Mouse (Mus musculus): Measurements from ENCODE around the gene Zfp777. TPM values are rescaled to one million over a fixed set of nuclear protein-coding genes. Genes with fewer than 3 reads are reported as not detected.

Gene Zfp777
- total RNA-seq, 2 experiments from 2014 or later: 14.4 to 16.3 TPM

GRCm38 (mm10) chr6:48047450-48048351 is 1.0 kb downstream of the Zfp777 start:
- DNase-seq: peak in 1 of 2 experiments; percentile 28
- intact Hi-C loops (cut with DNase I): loop anchor here (5.0 kb wide), 1 partner anchor 125 kb away; the partner anchor contains the start of gene Zfp212

- intact Hi-C loops (cut with DNase I): loop anchor here (5.0 kb wide), 1 partner anchor 125 kb away; the partner anchor contains the start of gene Zfp212
These were observed 1.6 kb downstream of the Zfp777 start for GRCm38 (mm10) chr6:48047114-48047449.

GRCm38 (mm10) chr6:48032661-48033060 is 16.1 kb downstream of the Zfp777 start:
- intact Hi-C loops (cut with DNase I): no loop called here
- no peak for DNase-seq

More at GRCm38 (mm10) chr6:48047114-48047449, 1.6 kb downstream of the Zfp777 start:
- DNase-seq: no peak

GRCm38 (mm10) chr6:48025905-48026660 is 22.6 kb downstream of the Zfp777 start:
- DNase-seq: no peak
- intact Hi-C loops (cut with DNase I): no loop called here

- DNase-seq: no peak
- intact Hi-C loops (cut with DNase I): no loop called here
These were observed 23.7 kb downstream of the Zfp777 start for GRCm38 (mm10) chr6:48024994-48025345.

GRCm38 (mm10) chr6:48024330-48024993 is 24.2 kb downstream of the Zfp777 start:
- intact Hi-C loops (cut with DNase I): no loop called here
- DNase-seq: no peak

GRCm38 (mm10) chr6:48022672-48023071 is 26.0 kb downstream of the Zfp777 start:
- DNase-seq: no peak
- intact Hi-C loops (cut with DNase I): no loop called here

- DNase-seq: no peak
- intact Hi-C loops (cut with DNase I): no loop called here
These were observed 27.0 kb downstream of the Zfp777 start for GRCm38 (mm10) chr6:48021678-48022077.

GRCm38 (mm10) chr6:48020006-48020405 is 28.7 kb downstream of the Zfp777 start:
- DNase-seq: no peak
- intact Hi-C loops (cut with DNase I): no loop called here

GRCm38 (mm10) chr6:48016841-48017240 is 31.9 kb downstream of the Zfp777 start:
- DNase-seq: no peak
- intact Hi-C loops (cut with DNase I): loop anchor here (5.0 kb wide), 1 partner anchor 65 kb away; no protein-coding TSS in a partner anchor

- intact Hi-C loops (cut with DNase I): loop anchor here (5.0 kb wide), 1 partner anchor 66 kb away; no protein-coding TSS in a partner anchor
- peak; percentile 33 to 45 for DNase-seq
These were observed 32.6 kb downstream of the Zfp777 start for GRCm38 (mm10) chr6:48016090-48016521.

- no peak for DNase-seq
- intact Hi-C loops (cut with DNase I): loop anchor here (5.0 kb wide), 1 partner anchor 33 kb away; no protein-coding TSS in a partner anchor
These were observed 38.0 kb downstream of the Zfp777 start for GRCm38 (mm10) chr6:48010727-48011126.

- no peak for DNase-seq
- intact Hi-C loops (cut with DNase I): no loop called here
These were observed 53.0 kb downstream of the Zfp777 start for GRCm38 (mm10) chr6:47995661-47996060.

GRCm38 (mm10) chr6:47983936-47984335 is 64.8 kb downstream of the Zfp777 start:
- DNase-seq: no peak
- intact Hi-C loops (cut with DNase I): no loop called here

- peak; percentile 65 to 72 for DNase-seq
- intact Hi-C loops (cut with DNase I): loop anchor here (5.0 kb wide), 1 partner anchor 33 kb away; no protein-coding TSS in a partner anchor
These were observed 69.8 kb downstream of the Zfp777 start for GRCm38 (mm10) chr6:47978897-47979368.

- intact Hi-C loops (cut with DNase I): no loop called here
These were observed 74.1 kb downstream of the Zfp777 start for GRCm38 (mm10) chr6:47974599-47974998.

More at GRCm38 (mm10) chr6:47974599-47974998, 74.1 kb downstream of the Zfp777 start:
- DNase-seq: no peak

Measured in gastrocnemius, postnatal 36 days (tissue).